Mouse (Mus musculus) myocyte (in vitro differentiated cells): ENCODE data around the gene Slc25a26. TPM values are rescaled to one million over a fixed set of nuclear protein-coding genes. Genes with fewer than 3 reads are reported as not detected.

Source experiments
- H3K27me3 ChIP-seq: one replicate; pipeline ENCODE4 v1.6.1; 2011; ENCODE audit not compliant: control insufficient read depth, insufficient read depth, insufficient read length
- H3K36me3 ChIP-seq: one replicate; pipeline ENCODE4 v1.6.1; 2011; ENCODE audit not compliant: control insufficient read depth, insufficient read depth
- H3K4me2 ChIP-seq: one replicate; pipeline ENCODE4 v1.6.1; 2011; ENCODE audit warnings: low read depth, control low read depth
- H3K4me3 ChIP-seq: one replicate; pipeline ENCODE4 v1.5.1; 2011; ENCODE audit warnings: mild to moderate bottlenecking, control low read depth, moderate library complexity
- H3K79me2 ChIP-seq: one replicate; pipeline ENCODE4 v1.6.1; 2011; ENCODE audit not compliant: control insufficient read depth, insufficient read depth
- H3ac ChIP-seq: one replicate; pipeline ENCODE4 v1.6.1; 2011; ENCODE audit not compliant: control insufficient read depth, insufficient read length
- CEBPB ChIP-seq: IDR thresholded peaks from 2 replicates; pipeline ENCODE4 v1.6.1; 2011; ENCODE audit warnings: mild to moderate bottlenecking, moderate library complexity; ENCODE audit not compliant: poor library complexity, insufficient read depth, severe bottlenecking
- E2F4 ChIP-seq: IDR thresholded peaks from one replicate; pipeline ENCODE4 v1.6.1; 2011; ENCODE audit warnings: mild to moderate bottlenecking, control low read depth, moderate library complexity; ENCODE audit not compliant: insufficient read depth
- MAX ChIP-seq: IDR thresholded peaks from one replicate; pipeline ENCODE4 v1.6.1; 2011; ENCODE audit warnings: low read depth, mild to moderate bottlenecking, control low read depth
- MYOD1 ChIP-seq, 3 experiments: IDR thresholded peaks; one replicate each; pipeline ENCODE4 v1.6.1; 2011; ENCODE audit warnings: control low read depth in 2 of 3, low read depth in 2 of 3, mild to moderate bottlenecking in 2 of 3, moderate library complexity in 1 of 3; ENCODE audit not compliant: insufficient read length in 2 of 3, control insufficient read depth in 1 of 3
- MYOG ChIP-seq, 3 experiments: IDR thresholded peaks; one replicate each; pipeline ENCODE4 v1.6.1; 2011; ENCODE audit warnings: control low read depth in 2 of 3, low read depth in 2 of 3, mild to moderate bottlenecking in 2 of 3; ENCODE audit not compliant: insufficient read length in 2 of 3, control insufficient read depth in 1 of 3, insufficient read depth in 1 of 3
- POLR2A ChIP-seq: IDR thresholded peaks from one replicate; pipeline ENCODE4 v1.6.1; 2011; ENCODE audit warnings: low read depth, mild to moderate bottlenecking, control low read depth, moderate library complexity; ENCODE audit not compliant: insufficient read length
- POLR2AphosphoS2 ChIP-seq: IDR thresholded peaks from one replicate; pipeline ENCODE4 v1.6.1; 2011; ENCODE audit warnings: low read depth, control low read depth; ENCODE audit not compliant: insufficient read length
- REST ChIP-seq: IDR thresholded peaks from one replicate; pipeline ENCODE4 v1.6.1; 2011; ENCODE audit warnings: mild to moderate bottlenecking, control low read depth, moderate library complexity; ENCODE audit not compliant: insufficient read depth, insufficient read length
- SRF ChIP-seq: IDR thresholded peaks from one replicate; pipeline ENCODE4 v1.6.1; 2011; ENCODE audit warnings: low read depth; ENCODE audit not compliant: control insufficient read depth, insufficient read length
- TCF12 ChIP-seq: IDR thresholded peaks from one replicate; pipeline ENCODE4 v1.6.1; 2011; ENCODE audit warnings: mild to moderate bottlenecking, control low read depth; ENCODE audit not compliant: poor library complexity, insufficient read depth, severe bottlenecking
- TCF3 ChIP-seq: IDR thresholded peaks from one replicate; pipeline ENCODE4 v1.6.1; 2011; ENCODE audit warnings: low read depth, control low read depth; ENCODE audit not compliant: insufficient read length
- USF1 ChIP-seq: IDR thresholded peaks from one replicate; pipeline ENCODE4 v1.6.1; 2011; ENCODE audit warnings: low read depth, mild to moderate bottlenecking, control low read depth, moderate library complexity
- polyA plus RNA-seq: library from polyadenylated mRNA; unstranded; fragments of >200 nt; fragmentation: generic; extraction: Trizol; gene quantifications from one replicate; pipeline ENCODE4 v1.2.1, GENCODE M21; 2012; ENCODE audit warnings: missing spikeins

The Slc25a26 gene
- polyA plus RNA-seq, 1 experiment = 4.7 TPM

DNA sequence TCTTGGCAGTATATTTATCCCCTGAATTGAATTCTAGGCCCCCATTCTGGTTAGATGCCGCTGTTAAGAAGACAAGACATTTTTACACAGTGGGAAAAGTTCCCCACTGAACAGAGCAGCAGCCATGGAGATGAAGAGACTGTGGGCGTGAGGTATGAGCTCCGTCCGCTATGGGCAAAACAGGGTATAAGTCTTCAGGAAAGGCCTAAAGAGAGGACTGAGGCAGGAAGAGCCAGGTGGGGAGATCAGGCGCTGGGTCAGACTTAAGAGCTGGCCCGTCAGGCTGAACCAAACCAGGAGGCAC, 131.6 kb downstream of the Slc25a26 start:
- no peaks in the 10 kb centered on the region for H3K27me3 ChIP-seq
- no peaks in the 10 kb centered on the region for H3K36me3 ChIP-seq
- H3K4me3 ChIP-seq = no peak overlapping the region
- no peak for TF ChIP-seq MYOD1 (IDR thresholded peaks at IDR 0.05; ENCODE audit: control insufficient read depth in 1 of 3, insufficient read length in 2 of 3, low read depth in 2 of 3)
- TF ChIP-seq TCF12 = no peak
- TF ChIP-seq TCF3 = no peak
- TF ChIP-seq USF1 = no peak
- H3K79me2 ChIP-seq = peaks cover 9% of the 10 kb centered on the region
- no peak overlapping the region for H3ac ChIP-seq
- H3K4me2 ChIP-seq = no peak overlapping the region

DNA sequence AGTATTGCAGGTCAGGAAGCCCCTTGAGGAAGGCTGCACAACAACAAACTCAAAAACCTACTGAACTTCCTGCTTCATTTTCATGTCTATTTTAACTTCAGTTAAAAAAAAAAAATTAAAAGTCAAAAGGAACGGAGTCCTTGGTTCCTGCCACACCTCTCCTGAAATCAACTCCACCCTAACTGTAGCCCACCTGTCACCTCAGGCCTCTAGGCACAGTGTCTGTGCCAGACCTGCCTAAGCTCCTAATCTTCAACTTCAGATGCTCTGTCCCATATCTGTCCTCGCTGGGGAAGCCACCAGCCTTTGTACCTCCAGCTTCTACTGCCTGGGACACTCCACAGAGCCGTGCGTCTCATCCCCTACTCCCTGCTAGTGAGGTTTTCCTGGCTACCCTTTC, 134.1 kb downstream of the Slc25a26 start:
- no peaks in the 10 kb centered on the region for H3K27me3 ChIP-seq
- H3K79me2 ChIP-seq = peaks cover 9% of the 10 kb centered on the region
- no peak overlapping the region for H3ac ChIP-seq
- no peak overlapping the region for H3K4me3 ChIP-seq
- H3K4me2 ChIP-seq = no peak overlapping the region
- no peaks in the 10 kb centered on the region for H3K36me3 ChIP-seq
- no peak for TF ChIP-seq POLR2A
- no peak for TF ChIP-seq REST
- no peak for TF ChIP-seq MYOG (IDR thresholded peaks at IDR 0.05; ENCODE audit: control insufficient read depth in 1 of 3, insufficient read depth in 1 of 3, insufficient read length in 2 of 3, low read depth in 2 of 3)
- no peak for TF ChIP-seq E2F4
- no peak for TF ChIP-seq POLR2AphosphoS2
- no peak for TF ChIP-seq CEBPB
- no peak for TF ChIP-seq MYOD1 (IDR thresholded peaks at IDR 0.05; ENCODE audit: control insufficient read depth in 1 of 3, insufficient read length in 2 of 3, low read depth in 2 of 3)
- TF ChIP-seq TCF12 = no peak
- TF ChIP-seq TCF3 = no peak
- no peak for TF ChIP-seq USF1
- TF ChIP-seq MAX = no peak
- TF ChIP-seq SRF = no peak

DNA sequence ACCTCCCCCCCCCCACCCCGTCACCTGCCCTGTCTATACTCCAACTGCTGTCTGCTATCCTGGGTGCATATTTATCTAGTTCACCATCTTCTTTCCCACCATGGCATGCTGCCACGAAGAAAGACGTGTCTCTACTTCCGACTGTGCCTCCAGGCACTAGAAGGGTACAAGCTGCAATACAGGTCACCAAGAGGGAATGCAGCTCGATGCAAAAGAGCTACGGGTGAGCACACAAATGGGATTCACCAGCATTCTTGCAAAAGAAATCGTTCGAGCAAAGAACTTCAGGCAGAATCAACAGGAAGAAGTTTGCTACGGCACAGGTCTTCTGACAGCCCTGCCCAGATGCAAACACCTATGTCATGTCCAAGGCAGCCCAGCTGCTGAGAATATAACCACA, 134.6 kb downstream of the Slc25a26 start:
- Histone ChIP-seq H3K27me3 (no peaks in the 10 kb centered on the region), H3K79me2 (peaks cover 9% of the 10 kb centered on the region), H3K4me2 (no peak overlapping the region), H3ac (no peak overlapping the region), H3K4me3 (no peak overlapping the region), H3K36me3 (no peaks in the 10 kb centered on the region)
- TF ChIP-seq CEBPB (no peak), TCF12 (no peak), POLR2AphosphoS2 (no peak)

DNA sequence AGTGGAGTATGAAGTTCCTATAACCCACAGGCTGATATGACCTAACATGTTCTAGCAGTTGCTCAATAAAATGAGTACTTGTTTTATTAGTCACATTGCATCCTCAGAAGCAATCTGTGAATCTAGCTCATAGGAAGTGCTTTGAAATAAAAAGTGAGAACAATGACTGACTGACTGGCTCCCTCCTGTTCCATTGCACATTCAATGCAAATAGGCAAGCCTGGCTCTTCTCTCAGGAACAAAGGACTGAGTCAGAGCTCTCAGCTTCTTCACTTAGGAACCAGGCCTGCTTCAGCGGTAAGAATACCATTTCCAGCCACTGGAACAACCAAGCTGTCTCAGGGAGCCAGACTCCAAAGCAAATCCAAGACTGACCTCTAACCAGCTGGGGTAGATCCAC, 135.2 kb downstream of the Slc25a26 start:
- no peak overlapping the region for H3K4me3 ChIP-seq
- peaks cover 7% of the 10 kb centered on the region for H3K79me2 ChIP-seq
- no peak overlapping the region for H3K4me2 ChIP-seq
- TF ChIP-seq SRF (no peak), TCF3 (no peak), MYOG (IDR thresholded peaks at IDR 0.05; ENCODE audit: control insufficient read depth in 1 of 3, insufficient read depth in 1 of 3, insufficient read length in 2 of 3, low read depth in 2 of 3) (no peak), E2F4 (no peak), REST (no peak), USF1 (no peak), POLR2A (no peak), MYOD1 (IDR thresholded peaks at IDR 0.05; ENCODE audit: control insufficient read depth in 1 of 3, insufficient read length in 2 of 3, low read depth in 2 of 3) (no peak), TCF12 (no peak), POLR2AphosphoS2 (no peak), CEBPB (no peak), MAX (no peak)
- H3ac ChIP-seq = no peak overlapping the region
- H3K36me3 ChIP-seq = no peaks in the 10 kb centered on the region
- no peaks in the 10 kb centered on the region for H3K27me3 ChIP-seq

DNA sequence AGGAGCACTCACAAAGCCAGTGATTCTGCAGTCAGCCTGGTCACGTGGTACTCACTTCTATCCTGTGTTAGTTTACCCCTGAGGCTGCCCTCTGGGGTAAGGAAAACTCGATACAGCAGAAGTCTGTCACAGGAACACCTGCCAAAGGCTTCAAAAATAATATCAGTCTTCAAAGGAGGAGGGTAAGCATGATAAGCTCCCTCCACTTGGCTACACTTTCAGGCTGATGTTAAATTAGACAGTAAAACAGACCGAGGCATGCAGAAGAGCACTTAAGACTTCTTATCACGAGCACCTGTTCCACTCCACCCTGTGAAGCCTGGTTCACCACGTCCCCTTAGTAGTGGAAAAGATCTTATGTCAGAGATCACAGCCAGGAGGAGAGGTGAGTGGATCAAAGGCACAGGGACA, 136.9 kb downstream of the Slc25a26 start:
- H3K36me3 ChIP-seq = no peaks in the 10 kb centered on the region
- H3K79me2 ChIP-seq = peaks cover 19% of the 10 kb centered on the region
- TF ChIP-seq POLR2AphosphoS2 (no peak), TCF3 (no peak), MYOG (IDR thresholded peaks at IDR 0.05; ENCODE audit: control insufficient read depth in 1 of 3, insufficient read depth in 1 of 3, insufficient read length in 2 of 3, low read depth in 2 of 3) (peak in 2 of 3 experiments; percentile 18 to 48), POLR2A (no peak), USF1 (peak; percentile 21), CEBPB (no peak), REST (no peak), MYOD1 (IDR thresholded peaks at IDR 0.05; ENCODE audit: control insufficient read depth in 1 of 3, insufficient read length in 2 of 3, low read depth in 2 of 3) (peak; percentile 34 to 80 (median 66)), SRF (no peak), E2F4 (no peak), MAX (no peak), TCF12 (peak; percentile 28)
- H3K4me3 ChIP-seq = no peak overlapping the region
- H3ac ChIP-seq = no peak overlapping the region
- H3K4me2 ChIP-seq = no peak overlapping the region
- no peaks in the 10 kb centered on the region for H3K27me3 ChIP-seq
